Mouse (Mus musculus) lung, embryonic 16.5 days (tissue): ENCODE results near the gene Fubp1. TPM values are rescaled to one million over a fixed set of nuclear protein-coding genes. Genes with fewer than 3 reads are reported as not detected.
A peak's percentile ranks its signal among the peaks of the same experiment; 100 is the strongest.

Experiments used
- ATAC-seq: fragments of 200-750 bp; cut with Nextera tagmentation; 2 replicates; pipeline ENCODE4 v1.8.0; 2017; ENCODE audit warnings: low read depth, mild to moderate bottlenecking, moderate library complexity
- H3K27ac ChIP-seq: fragments of 300-500 bp; sonication (generic); 2 replicates; pipeline ENCODE4 v1.5.1; 2014; ENCODE audit warnings: mild to moderate bottlenecking, control low read depth, low read length
- H3K27me3 ChIP-seq: fragments of 300-500 bp; sonication (generic); 2 replicates; pipeline ENCODE4 v1.6.1; 2014; ENCODE audit warnings: low read depth, low read length, mixed read lengths; ENCODE audit not compliant: control insufficient read depth, insufficient read depth
- H3K36me3 ChIP-seq: fragments of 300-500 bp; sonication (generic); 2 replicates; pipeline ENCODE4 v1.6.1; 2014; ENCODE audit warnings: low read length; ENCODE audit not compliant: control insufficient read depth, insufficient read depth
- H3K4me1 ChIP-seq: fragments of 300-500 bp; sonication (generic); replicated peaks from 2 replicates; pipeline ENCODE4 v1.6.1; 2014; ENCODE audit warnings: low read length, mixed read lengths; ENCODE audit not compliant: control insufficient read depth, insufficient read depth
- H3K4me2 ChIP-seq: fragments of 300-500 bp; sonication (generic); 2 replicates; pipeline ENCODE4 v1.6.1; 2014; ENCODE audit warnings: low read depth, low read length, control low read depth
- H3K4me3 ChIP-seq: fragments of 300-500 bp; sonication (generic); 2 replicates; pipeline ENCODE4 v1.5.1; 2014; ENCODE audit warnings: mild to moderate bottlenecking, low read length, control low read depth
- H3K9ac ChIP-seq: fragments of 300-500 bp; sonication (generic); 2 replicates; pipeline ENCODE4 v1.6.1; 2014; ENCODE audit warnings: low read length, control low read depth
- H3K9me3 ChIP-seq: fragments of 300-500 bp; sonication (generic); 2 replicates; pipeline ENCODE4 v1.6.1; 2016; ENCODE audit warnings: low read length; ENCODE audit not compliant: control insufficient read depth
- WGBS: fragments of 180-500 bp; shearing (Covaris S2); extraction: QIAGEN DNeasy Blood & Tissue Kit; methylation state at CpG from one replicate; pipeline ENCODE4 v1.1.7; 2014; 5-methylcytosine and 5-hydroxymethylcytosine counted together
- polyA plus RNA-seq: library from polyadenylated mRNA; unstranded; fragments of >200 nt; fragmentation: Nextera tagmentation; extraction: Ambion mirVana; gene quantifications from 2 replicates; pipeline ENCODE4 v1.2.1, GENCODE M21; 2015

Gene Fubp1
- polyA plus RNA-seq, 1 experiment from 2014 or later = 251 TPM

- no peak overlapping the region for H3K4me2 ChIP-seq
- ATAC-seq = no peak
- WGBS = 98% methylated on average over 1 of the region's 1 CpGs
- no peaks in the 10 kb centered on the region for H3K9me3 ChIP-seq
- no peaks in the 10 kb centered on the region for H3K27me3 ChIP-seq
- no peak overlapping the region for H3K9ac ChIP-seq
- H3K27ac ChIP-seq = no peak overlapping the region
- H3K4me3 ChIP-seq = no peak overlapping the region
- peaks cover 14% of the 10 kb centered on the region for H3K4me1 ChIP-seq
- H3K36me3 ChIP-seq = no peaks in the 10 kb centered on the region
These were observed 50.1 kb downstream of the Fubp1 start for GRCm38 (mm10) chr3:152260362-152260761.

GRCm38 (mm10) chr3:152261436-152261835 is 51.2 kb downstream of the Fubp1 start:
- Histone ChIP-seq H3K9me3 (no peaks in the 10 kb centered on the region), H3K4me1 (peaks cover 18% of the 10 kb centered on the region), H3K36me3 (no peaks in the 10 kb centered on the region), H3K27ac (peak overlapping the region; percentile 23), H3K9ac (peak overlapping the region; percentile 54), H3K4me3 (no peak overlapping the region), H3K27me3 (no peaks in the 10 kb centered on the region), H3K4me2 (peak overlapping the region; percentile 89)
- no peak for ATAC-seq
- WGBS = 44% methylated on average over 8 of the region's 8 CpGs

- Histone ChIP-seq H3K4me2 (peak overlapping the region; percentile 89), H3K9me3 (no peaks in the 10 kb centered on the region), H3K27me3 (no peaks in the 10 kb centered on the region), H3K9ac (peak overlapping the region; percentile 54), H3K4me1 (peaks cover 21% of the 10 kb centered on the region), H3K36me3 (no peaks in the 10 kb centered on the region), H3K4me3 (peak overlapping the region; percentile 23), H3K27ac (peak overlapping the region; percentile 23)
- WGBS = 13% methylated on average over 8 of the region's 8 CpGs
- no peak for ATAC-seq
These were observed 51.7 kb downstream of the Fubp1 start for GRCm38 (mm10) chr3:152261948-152262347.

GRCm38 (mm10) chr3:152264374-152264773 is 54.2 kb downstream of the Fubp1 start:
- Histone ChIP-seq H3K9ac (peak overlapping the region; percentile 88), H3K27me3 (no peaks in the 10 kb centered on the region; the same call in 1 of the 2 replicates), H3K27ac (peak overlapping the region; percentile 96), H3K4me2 (peak overlapping the region; percentile 89), H3K4me1 (peaks cover 21% of the 10 kb centered on the region), H3K36me3 (no peaks in the 10 kb centered on the region), H3K9me3 (no peaks in the 10 kb centered on the region), H3K4me3 (peak overlapping the region; percentile 70)
- 25% methylated on average over 10 of the region's 10 CpGs for WGBS
- ATAC-seq = no peak

GRCm38 (mm10) chr3:152264830-152265229 is 54.6 kb downstream of the Fubp1 start:
- Histone ChIP-seq H3K4me3 (peak overlapping the region; percentile 70), H3K9me3 (no peaks in the 10 kb centered on the region), H3K36me3 (no peaks in the 10 kb centered on the region), H3K27me3 (no peaks in the 10 kb centered on the region; the same call in 1 of the 2 replicates), H3K27ac (peak overlapping the region; percentile 96), H3K4me1 (peaks cover 21% of the 10 kb centered on the region), H3K9ac (peak overlapping the region; percentile 88), H3K4me2 (peak overlapping the region; percentile 89)
- WGBS = 19% methylated on average over 12 of the region's 12 CpGs
- ATAC-seq = no peak

- Histone ChIP-seq H3K4me2 (peak overlapping the region; percentile 89), H3K4me1 (peaks cover 21% of the 10 kb centered on the region), H3K4me3 (peak overlapping the region; percentile 70), H3K9me3 (no peaks in the 10 kb centered on the region), H3K36me3 (no peaks in the 10 kb centered on the region), H3K9ac (peak overlapping the region; percentile 88), H3K27ac (peak overlapping the region; percentile 96), H3K27me3 (no peaks in the 10 kb centered on the region; the same call in 1 of the 2 replicates)
- ATAC-seq = peak; percentile 91
- 1% methylated on average over 62 of the region's 63 CpGs for WGBS
These were observed 55.3 kb downstream of the Fubp1 start for GRCm38 (mm10) chr3:152265351-152266035.

- Histone ChIP-seq H3K4me1 (peaks cover 21% of the 10 kb centered on the region), H3K9me3 (no peaks in the 10 kb centered on the region), H3K27ac (peak within 1 kb of the TSS; percentile 96), H3K36me3 (no peaks in the 10 kb centered on the region), H3K4me2 (peak within 1 kb of the TSS; percentile 89), H3K27me3 (no peaks in the 10 kb centered on the region; the same call in 1 of the 2 replicates), H3K4me3 (peak within 1 kb of the TSS; percentile 70), H3K9ac (peak within 1 kb of the TSS; percentile 88)
- 2% methylated on average over 13 of the region's 13 CpGs for WGBS
- ATAC-seq = peak; percentile 30
These were observed 55.8 kb downstream of the Fubp1 start, which contains the start of gene Nexn for GRCm38 (mm10) chr3:152266036-152266421. Gene Nexn, minus strand, starts transcription at chr3:152266350.

- no peaks in the 10 kb centered on the region for H3K9me3 ChIP-seq
- H3K9ac ChIP-seq = no peak overlapping the region
- no peak for ATAC-seq
- no peaks in the 10 kb centered on the region for H3K36me3 ChIP-seq
- peaks cover 7% of the 10 kb centered on the region; the same call in 1 of the 2 replicates for H3K4me1 ChIP-seq
- H3K4me2 ChIP-seq = no peak overlapping the region
- H3K27me3 ChIP-seq = no peaks in the 10 kb centered on the region; the same call in 1 of the 2 replicates
- 91% methylated on average over 14 of the region's 14 CpGs for WGBS
- H3K4me3 ChIP-seq = no peak overlapping the region
- no peak overlapping the region for H3K27ac ChIP-seq
These were observed 57.9 kb downstream of the Fubp1 start for GRCm38 (mm10) chr3:152268099-152268498.

- Histone ChIP-seq H3K27ac (no peak overlapping the region), H3K27me3 (no peaks in the 10 kb centered on the region; the same call in 1 of the 2 replicates), H3K4me2 (no peak overlapping the region), H3K4me3 (no peak overlapping the region), H3K4me1 (peaks cover 6% of the 10 kb centered on the region; the same call in 1 of the 2 replicates), H3K9ac (no peak overlapping the region), H3K36me3 (peaks cover 2% of the 10 kb centered on the region; the same call in 1 of the 2 replicates), H3K9me3 (no peaks in the 10 kb centered on the region)
- ATAC-seq = no peak
- 69% methylated on average over 10 of the region's 10 CpGs for WGBS
These were observed 61.0 kb downstream of the Fubp1 start for GRCm38 (mm10) chr3:152271071-152271710.
